In the genomic region with DNA sequence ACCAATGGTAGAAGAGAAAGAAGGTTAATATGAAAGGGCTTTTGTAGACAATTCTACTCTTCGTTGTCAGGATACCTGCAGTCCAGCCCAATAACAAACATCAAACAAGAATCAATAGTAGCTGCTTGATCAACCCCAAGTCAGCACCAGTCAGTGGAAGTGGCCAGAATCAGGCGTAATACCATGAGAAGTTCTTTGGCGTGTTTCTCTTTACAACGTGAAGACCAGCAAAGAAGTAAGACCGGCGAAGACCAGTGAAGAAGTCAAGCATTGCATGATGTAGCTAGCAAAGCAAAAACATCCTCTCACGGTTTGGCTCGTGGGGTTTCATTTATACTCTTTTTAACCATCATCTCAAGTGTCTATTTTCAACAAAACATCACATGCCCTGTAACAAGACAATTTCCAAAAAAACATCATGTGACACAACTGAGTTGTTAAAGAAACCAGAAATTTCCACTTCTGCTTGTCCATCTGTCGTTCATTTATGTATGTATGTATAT, we compare ENCODE assay signal across 24 mouse cellular contexts.
"Had no signal": no experiment of that assay in that cellular context is flagged by ENCODE, and none has a peak within 500 bp of the region (broad histone marks: within the 10 kb centered on the region; RNA-seq: fewer than 3 reads in every experiment).

No protein-coding gene starts in this region.

- H3K4me1 ChIP-seq: heart, embryonic 15.5 days; hindbrain, embryonic 13.5 days; hindbrain, embryonic 15.5 days; kidney, embryonic 15.5 days; limb, embryonic 13.5 days; limb, embryonic 15.5 days had no signal

- H3K9me3 ChIP-seq: heart, embryonic 15.5 days; hindbrain, embryonic 13.5 days; hindbrain, embryonic 15.5 days; limb, embryonic 13.5 days; limb, embryonic 15.5 days had no signal

- H3K27me3 ChIP-seq: heart, embryonic 13.5 days; heart, embryonic 15.5 days; hindbrain, embryonic 13.5 days; hindbrain, embryonic 15.5 days; kidney, embryonic 15.5 days; limb, embryonic 13.5 days; limb, embryonic 15.5 days; liver, embryonic 12.5 days had no signal

- DNase-seq: gastrocnemius, adult 2 months; gastrocnemius, postnatal 10 days; gastrocnemius, postnatal 25 days; heart, adult 18-20 months; heart, postnatal 14 days; heart, postnatal 36 days; kidney, adult 11 months; kidney, adult 2 months; kidney, adult 9 months; kidney, postnatal 14 days; kidney, postnatal 36 days; layer of hippocampus, adult 9-11 months; layer of hippocampus, postnatal 36 days; left cerebral cortex, postnatal 4 days had no signal

- H3K4me3 ChIP-seq: gastrocnemius, adult 2 months; heart, embryonic 13.5 days; heart, embryonic 15.5 days; hindbrain, embryonic 13.5 days; hindbrain, embryonic 15.5 days; kidney, embryonic 15.5 days; limb, embryonic 13.5 days; limb, embryonic 15.5 days; liver, embryonic 12.5 days had no signal

- H3K27ac ChIP-seq: gastrocnemius, adult 2 months; heart, embryonic 13.5 days; heart, embryonic 15.5 days; hindbrain, embryonic 13.5 days; hindbrain, embryonic 15.5 days; hindbrain, postnatal 0 days; kidney, embryonic 15.5 days; kidney, postnatal 0 days; limb, embryonic 13.5 days; limb, embryonic 15.5 days; liver, embryonic 12.5 days had no signal

- H3K36me3 ChIP-seq: heart, embryonic 13.5 days; heart, embryonic 15.5 days; hindbrain, embryonic 13.5 days; hindbrain, embryonic 15.5 days; kidney, embryonic 15.5 days; limb, embryonic 13.5 days; limb, embryonic 15.5 days; liver, embryonic 12.5 days had no signal
